Mouse (Mus musculus): Measurements from ENCODE around the gene Slc2a3.
A peak's percentile ranks its signal among the peaks of the same experiment; 100 is the strongest.
"Not testable (repeated sequence)": the region's sequence is repeated elsewhere in the genome, so short reads cannot be mapped to it uniquely, and the experiment has no call there.

Gene Slc2a3

GRCm38 (mm10) chr6:122762952-122763700, 38.3 kb downstream of the Slc2a3 start:
- DNase-seq: no peak

- DNase-seq: no peak
Observed at GRCm38 (mm10) chr6:122762480-122762879, 39.0 kb downstream of the Slc2a3 start.

- DNase-seq: no peak
Observed at GRCm38 (mm10) chr6:122761901-122762300, 39.5 kb downstream of the Slc2a3 start.

GRCm38 (mm10) chr6:122761011-122761599, 40.3 kb downstream of the Slc2a3 start:
- DNase-seq: peak; percentile 45 to 54

GRCm38 (mm10) chr6:122758732-122759131, 42.7 kb downstream of the Slc2a3 start:
- DNase-seq: no peak

GRCm38 (mm10) chr6:122755913-122756312, 45.5 kb downstream of the Slc2a3 start:
- DNase-seq: no peak

- no peak for DNase-seq
Observed at GRCm38 (mm10) chr6:122750579-122750978, 50.9 kb downstream of the Slc2a3 start.

GRCm38 (mm10) chr6:122744505-122745249, 56.8 kb downstream of the Slc2a3 start:
- DNase-seq: no peak

GRCm38 (mm10) chr6:122743353-122743752, 58.1 kb downstream of the Slc2a3 start:
- DNase-seq: no peak

- peak in 1 of 2 experiments; percentile 34 for DNase-seq
Observed at GRCm38 (mm10) chr6:122742228-122742899, 59.1 kb downstream of the Slc2a3 start.

- no peak for DNase-seq
Observed at GRCm38 (mm10) chr6:122741460-122742227, 59.8 kb downstream of the Slc2a3 start.

GRCm38 (mm10) chr6:122739952-122740351, 61.5 kb downstream of the Slc2a3 start:
- peak; percentile 47 to 71 for DNase-seq

GRCm38 (mm10) chr6:122719942-122720341, 81.5 kb downstream of the Slc2a3 start:
- DNase-seq: peak in 1 of 2 experiments; percentile 68

- not testable (repeated sequence) for DNase-seq
Observed at GRCm38 (mm10) chr6:122718224-122718623, 83.2 kb downstream of the Slc2a3 start.

GRCm38 (mm10) chr6:122715886-122716285, 85.6 kb downstream of the Slc2a3 start:
- DNase-seq: no peak

- no peak for DNase-seq
Observed at GRCm38 (mm10) chr6:122714707-122715365, 86.6 kb downstream of the Slc2a3 start.

GRCm38 (mm10) chr6:122713116-122713515, 88.3 kb downstream of the Slc2a3 start:
- DNase-seq: not testable (repeated sequence)

- DNase-seq: no peak
Observed at GRCm38 (mm10) chr6:122711455-122711854, 90.0 kb downstream of the Slc2a3 start.

- no peak for DNase-seq
Observed at GRCm38 (mm10) chr6:122708826-122709225, 92.6 kb downstream of the Slc2a3 start.

GRCm38 (mm10) chr6:122707036-122707800, 94.2 kb downstream of the Slc2a3 start, which contains the start of gene Nanog:
Nanog (plus strand) TSS chr6:122707489.
- no peak for DNase-seq

GRCm38 (mm10) chr6:122706337-122706840, 95.1 kb downstream of the Slc2a3 start:
- no peak for DNase-seq
